Mouse (Mus musculus) liver, embryonic 14.5 days (tissue): ENCODE results near the gene Ddhd1. TPM values are rescaled to one million over a fixed set of nuclear protein-coding genes. Genes with fewer than 3 reads are reported as not detected.
"Not testable (repeated sequence)": the region's sequence is repeated elsewhere in the genome, so short reads cannot be mapped to it uniquely, and the experiment has no call there.

Experiments
- ATAC-seq: fragments of 200-750 bp; cut with Nextera tagmentation; 2 replicates; pipeline ENCODE4 v1.8.0; 2017; ENCODE audit warnings: moderate number of reproducible peaks, mild to moderate bottlenecking, moderate library complexity; ENCODE audit not compliant: insufficient read depth
- DNase-seq, 3 experiments: peaks; one replicate each; pipeline ENCODE4 v3.0.0-alpha.2; 2012 to 2013; ENCODE audit warnings: low read depth in 3 of 3, low spot score in 3 of 3
- H3K27ac ChIP-seq: fragments of 300-500 bp; sonication (generic); 2 replicates; pipeline ENCODE4 v1.5.1; 2014; ENCODE audit warnings: moderate library complexity, mild to moderate bottlenecking, control low read depth, inconsistent platforms
- H3K27me3 ChIP-seq: fragments of 300-500 bp; sonication (generic); 2 replicates; pipeline ENCODE4 v1.6.1; 2014; ENCODE audit warnings: mild to moderate bottlenecking, low read length, moderate library complexity; ENCODE audit not compliant: control insufficient read depth, insufficient read depth
- H3K36me3 ChIP-seq: fragments of 300-500 bp; sonication (generic); replicated peaks from 2 replicates; pipeline ENCODE4 v1.6.1; 2014; ENCODE audit warnings: low read depth; ENCODE audit not compliant: control insufficient read depth, insufficient read depth
- H3K4me1 ChIP-seq, 2 experiments: fragments of 200-500 bp in 1 of 2; fragments of 300-500 bp in 1 of 2; sonication (generic) in 1 of 2; replicated peaks; 2 replicates each; pipeline ENCODE4 v1.6.1; 2012 to 2014; ENCODE audit warnings: antibody characterized with exemption in 1 of 2, inconsistent platforms in 1 of 2, low read length in 1 of 2; ENCODE audit not compliant: control insufficient read depth in 2 of 2, insufficient read depth in 2 of 2
- H3K4me2 ChIP-seq: fragments of 300-500 bp; sonication (generic); 2 replicates; pipeline ENCODE4 v1.6.1; 2014; ENCODE audit warnings: low read depth, mild to moderate bottlenecking, control low read depth, moderate library complexity
- H3K4me3 ChIP-seq, 2 experiments: fragments of 200-500 bp in 1 of 2; fragments of 300-500 bp in 1 of 2; sonication (generic) in 1 of 2; 2 replicates each; pipeline ENCODE4 v1.5.1; 2012 to 2014; ENCODE audit warnings: low read depth in 2 of 2, low read length in 2 of 2, mild to moderate bottlenecking in 2 of 2, control low read depth in 1 of 2, inconsistent platforms in 1 of 2, moderate library complexity in 1 of 2; ENCODE audit not compliant: insufficient read depth in 1 of 2
- H3K9ac ChIP-seq: fragments of 300-500 bp; sonication (generic); replicated peaks from 2 replicates; pipeline ENCODE4 v1.6.1; 2014; ENCODE audit warnings: mild to moderate bottlenecking, control low read depth, moderate library complexity
- H3K9me3 ChIP-seq: fragments of 300-500 bp; sonication (generic); 2 replicates; pipeline ENCODE4 v1.6.1; 2016; ENCODE audit warnings: low read length, mixed read lengths; ENCODE audit not compliant: control insufficient read depth
- CTCF ChIP-seq: IDR thresholded peaks from 2 replicates; pipeline ENCODE4 v1.5.1; 2016; ENCODE audit warnings: antibody characterized with exemption, low read depth, control low read depth
- EP300 ChIP-seq: IDR thresholded peaks from 2 replicates; pipeline ENCODE4 v1.6.1; 2016; ENCODE audit warnings: antibody characterized with exemption, low read depth
- WGBS: fragments of 180-500 bp; shearing (Covaris S2); extraction: QIAGEN DNeasy Blood & Tissue Kit; methylation state at CpG from one replicate; pipeline ENCODE4 v1.1.7; 2014; ENCODE audit not compliant: insufficient replicate concordance; 5-methylcytosine and 5-hydroxymethylcytosine counted together
- polyA plus RNA-seq, 2 experiments: library from polyadenylated mRNA; depleted of rRNA in 1 of 2; stranded (reverse) in 1 of 2; unstranded in 1 of 2; fragments of >200 nt; fragmentation: Nextera tagmentation in 1 of 2; extraction: Ambion mirVana in 1 of 2; gene quantifications; 2 replicates each; pipeline versions ENCODE4 v1.2.1 to v1.2.3; 2012 to 2014

Ddhd1 gene
- polyA plus RNA-seq, 2 experiments, result 8.9 to 15.4 TPM

- Histone ChIP-seq H3K9me3 (no peaks in the 10 kb centered on the region), H3K27ac (no peak overlapping the region), H3K9ac (no peak overlapping the region), H3K4me1 (no peaks in the 10 kb centered on the region), H3K27me3 (no peaks in the 10 kb centered on the region), H3K4me2 (no peak overlapping the region), H3K4me3 (no peak overlapping the region), H3K36me3 (peaks cover 20% of the 10 kb centered on the region)
- no peak for ATAC-seq
- TF ChIP-seq CTCF, result no peak
- no peak for TF ChIP-seq EP300
- no peak for DNase-seq
- WGBS, result 89% methylated on average over 6 of the region's 6 CpGs
Measured at GRCm38 (mm10) chr14:45593261-45593660, 64.7 kb downstream of the Ddhd1 start.

GRCm38 (mm10) chr14:45588403-45588802 lies 69.5 kb downstream of the Ddhd1 start:
- H3K4me2 ChIP-seq, result no peak overlapping the region
- H3K4me3 ChIP-seq, result no peak overlapping the region
- H3K9me3 ChIP-seq, result no peaks in the 10 kb centered on the region
- ATAC-seq, result no peak
- TF ChIP-seq CTCF, result no peak
- no peak for TF ChIP-seq EP300
- no peak overlapping the region for H3K9ac ChIP-seq
- 0 out of 4 replicates have a peak, but pooled peaks cover 0 to 2% of the 10 kb centered on the region in 2 experiments for H3K4me1 ChIP-seq
- H3K27ac ChIP-seq, result no peak overlapping the region
- no peaks in the 10 kb centered on the region for H3K27me3 ChIP-seq
- no peaks in the 10 kb centered on the region for H3K36me3 ChIP-seq
- 71% methylated on average over 7 of the region's 7 CpGs for WGBS
- no peak for DNase-seq

- no peak overlapping the region for H3K4me3 ChIP-seq
- DNase-seq, result no peak
- no peaks in the 10 kb centered on the region for H3K36me3 ChIP-seq
- no peaks in the 10 kb centered on the region for H3K27me3 ChIP-seq
- no peaks in the 10 kb centered on the region for H3K9me3 ChIP-seq
- TF ChIP-seq CTCF (no peak), EP300 (no peak)
- 0 out of 4 replicates have a peak, but pooled peaks cover 0 to 2% of the 10 kb centered on the region in 2 experiments for H3K4me1 ChIP-seq
- no peak overlapping the region for H3K9ac ChIP-seq
- H3K27ac ChIP-seq, result no peak overlapping the region
- ATAC-seq, result no peak
- 80% methylated on average over 6 of the region's 6 CpGs for WGBS
- no peak overlapping the region for H3K4me2 ChIP-seq
Measured at GRCm38 (mm10) chr14:45587536-45587935, 70.4 kb downstream of the Ddhd1 start.

GRCm38 (mm10) chr14:45583494-45584027 lies 74.4 kb downstream of the Ddhd1 start:
- Histone ChIP-seq H3K9ac (no peak overlapping the region), H3K9me3 (no peaks in the 10 kb centered on the region), H3K27ac (no peak overlapping the region), H3K4me1 (0 out of 4 replicates have a peak, but pooled peaks cover 0 to 2% of the 10 kb centered on the region in 2 experiments), H3K36me3 (no peaks in the 10 kb centered on the region), H3K27me3 (no peaks in the 10 kb centered on the region), H3K4me3 (no peak overlapping the region), H3K4me2 (no peak overlapping the region)
- no peak for DNase-seq
- WGBS, result 32% methylated on average over 8 of the region's 8 CpGs
- TF ChIP-seq EP300 (no peak), CTCF (no peak)
- no peak for ATAC-seq

- H3K4me2 ChIP-seq, H3K9ac ChIP-seq, H3K27me3 ChIP-seq, H3K4me3 ChIP-seq, ATAC-seq, DNase-seq, H3K36me3 ChIP-seq, H3K9me3 ChIP-seq, H3K27ac ChIP-seq, H3K4me1 ChIP-seq: not testable (repeated sequence)
- 75% methylated on average over 3 of the region's 3 CpGs for WGBS
Measured at GRCm38 (mm10) chr14:45580923-45581827, 76.8 kb downstream of the Ddhd1 start.
